Mouse (Mus musculus) kidney, embryonic 16.5 days (tissue): ENCODE data around the gene Trpm4. TPM values are rescaled to one million over a fixed set of nuclear protein-coding genes. Genes with fewer than 3 reads are reported as not detected.
"Not testable (repeated sequence)": the region's sequence is repeated elsewhere in the genome, so short reads cannot be mapped to it uniquely, and the experiment has no call there.

Source experiments
- ATAC-seq: fragments of 200-750 bp; cut with Nextera tagmentation; 2 replicates; pipeline ENCODE4 v1.8.0; 2017; ENCODE audit warnings: moderate TSS enrichment; ENCODE audit not compliant: low FRiP score, low TSS enrichment
- H3K27ac ChIP-seq: fragments of 300-500 bp; sonication (generic); 2 replicates; pipeline ENCODE4 v1.5.1; 2014; ENCODE audit warnings: low read length
- H3K27me3 ChIP-seq: fragments of 300-500 bp; sonication (generic); 2 replicates; pipeline ENCODE4 v1.6.1; 2014; ENCODE audit warnings: low read length, control low read depth, mixed read lengths; ENCODE audit not compliant: insufficient read depth
- H3K36me3 ChIP-seq: fragments of 300-500 bp; sonication (generic); 2 replicates; pipeline ENCODE4 v1.6.1; 2014; ENCODE audit warnings: low read length, control low read depth, mixed read lengths; ENCODE audit not compliant: insufficient read depth
- H3K4me1 ChIP-seq: fragments of 300-500 bp; sonication (generic); 2 replicates; pipeline ENCODE4 v1.6.1; 2014; ENCODE audit warnings: low read length, control low read depth, mixed read lengths; ENCODE audit not compliant: insufficient read depth
- H3K4me2 ChIP-seq: fragments of 300-500 bp; sonication (generic); replicated peaks from 2 replicates; pipeline ENCODE4 v1.6.1; 2014; ENCODE audit warnings: low read depth, low read length
- H3K4me3 ChIP-seq: fragments of 300-500 bp; sonication (generic); 2 replicates; pipeline ENCODE4 v1.5.1; 2014; ENCODE audit warnings: mild to moderate bottlenecking, low read length
- H3K9ac ChIP-seq: fragments of 300-500 bp; sonication (generic); replicated peaks from 2 replicates; pipeline ENCODE4 v1.6.1; 2014; ENCODE audit warnings: low read length
- H3K9me3 ChIP-seq: fragments of 300-500 bp; sonication (generic); 2 replicates; pipeline ENCODE4 v1.6.1; 2016; ENCODE audit warnings: low read length, control low read depth
- WGBS: fragments of 180-500 bp; shearing (Covaris S2); extraction: QIAGEN DNeasy Blood & Tissue Kit; methylation state at CpG from one replicate; pipeline ENCODE4 v1.1.7; 2014; 5-methylcytosine and 5-hydroxymethylcytosine counted together
- polyA plus RNA-seq: library from polyadenylated mRNA; unstranded; fragments of >200 nt; fragmentation: Nextera tagmentation; extraction: Ambion mirVana; gene quantifications from 2 replicates; pipeline ENCODE4 v1.2.1, GENCODE M21; 2015

Gene Trpm4
- polyA plus RNA-seq, 1 experiment from 2014 or later = 23.6 TPM

DNA sequence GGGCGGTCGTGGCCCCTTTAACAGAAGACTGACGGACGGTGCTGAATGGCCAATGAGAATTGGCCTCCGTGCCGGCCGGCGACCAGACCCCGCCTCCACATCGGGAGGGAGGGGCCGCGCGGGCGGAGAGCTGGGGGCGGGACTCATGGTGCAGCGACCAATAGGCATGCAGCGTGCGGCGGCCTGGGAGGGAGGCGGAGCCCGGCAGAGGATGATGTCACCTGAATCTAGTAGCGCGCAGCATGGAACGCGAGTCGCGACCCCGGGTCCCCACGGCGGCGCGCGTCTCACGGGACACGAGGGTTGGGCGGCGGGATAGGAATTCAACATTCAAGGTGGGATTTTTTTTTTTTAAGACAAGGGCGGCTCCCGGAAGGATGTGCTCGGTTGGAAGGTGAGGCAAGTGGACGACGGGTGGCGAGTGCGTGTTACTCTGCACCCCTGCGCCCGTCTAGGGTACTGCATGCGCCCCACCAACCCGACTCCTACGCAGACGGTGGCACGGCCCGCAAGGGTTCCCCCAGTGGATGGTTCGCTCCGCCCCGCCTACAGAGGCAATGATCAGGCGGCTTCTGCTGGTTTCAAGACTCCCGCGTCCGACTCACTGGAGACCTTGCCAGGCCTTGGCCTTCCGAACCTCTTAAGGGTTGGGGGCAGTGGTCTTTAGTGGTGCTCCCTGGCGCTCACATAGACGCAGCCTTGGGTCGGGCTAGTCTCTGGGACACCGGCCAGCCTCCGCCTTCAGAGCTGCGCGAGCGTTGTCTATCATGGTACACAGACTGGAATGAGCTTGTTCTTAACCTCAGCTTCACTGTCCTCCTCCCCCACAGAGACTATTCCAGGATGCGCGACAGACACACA is 33.7 kb upstream of the Trpm4 start:
- Histone ChIP-seq H3K27me3 (peaks cover 57% of the 10 kb centered on the region), H3K4me2 (peak overlapping the region; percentile 98), H3K27ac (peak overlapping the region; percentile 43; the same call in 1 of the 2 replicates)

DNA sequence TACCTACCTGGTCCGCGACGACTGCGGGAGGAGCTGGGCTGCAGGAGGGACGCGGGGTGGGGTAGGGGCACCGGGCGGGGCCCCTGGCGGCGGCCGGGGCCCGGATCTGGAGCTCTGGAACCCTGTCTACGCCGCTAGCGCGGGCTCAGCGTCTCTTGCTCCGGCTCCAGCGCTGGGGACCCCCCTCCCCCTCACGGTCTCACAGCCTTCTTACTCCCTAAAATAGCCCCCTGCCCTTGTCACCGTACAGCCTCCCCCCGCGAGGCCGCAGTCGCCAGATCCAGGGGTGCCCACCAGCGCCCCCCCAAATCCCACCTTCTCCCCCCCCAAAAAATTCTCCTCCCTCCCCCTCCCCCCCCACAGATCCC is 33.1 kb upstream of the Trpm4 start, which contains the start of gene Ppfia3:
Gene Ppfia3, minus strand, starts transcription at position 368 of the 368 bp plus-strand sequence.
- H3K4me2 ChIP-seq = peak within 1 kb of the TSS; percentile 98
- 2% methylated on average over 16 of the region's 26 CpGs for WGBS
- ATAC-seq = peak; percentile 5; the same call in 1 of the 2 replicates
- peaks cover 33% of the 10 kb centered on the region for H3K4me1 ChIP-seq
- H3K9ac ChIP-seq = peak within 1 kb of the TSS; percentile 67
- no peaks in the 10 kb centered on the region for H3K9me3 ChIP-seq
- H3K27ac ChIP-seq = peak within 1 kb of the TSS; percentile 43; the same call in 1 of the 2 replicates
- peak within 1 kb of the TSS; percentile 60 for H3K4me3 ChIP-seq
- H3K27me3 ChIP-seq = peaks cover 63% of the 10 kb centered on the region
- no peaks in the 10 kb centered on the region for H3K36me3 ChIP-seq

More for the DNA sequence above, 33.7 kb upstream of the Trpm4 start:
- no peaks in the 10 kb centered on the region for H3K9me3 ChIP-seq
- WGBS = under 1% methylated on average over 70 of the region's 70 CpGs
- H3K4me1 ChIP-seq = peaks cover 28% of the 10 kb centered on the region
- peak overlapping the region; percentile 67 for H3K9ac ChIP-seq
- H3K36me3 ChIP-seq = no peaks in the 10 kb centered on the region; the same call in 1 of the 2 replicates
- peak; percentile 79 for ATAC-seq
- peak overlapping the region; percentile 60 for H3K4me3 ChIP-seq

DNA sequence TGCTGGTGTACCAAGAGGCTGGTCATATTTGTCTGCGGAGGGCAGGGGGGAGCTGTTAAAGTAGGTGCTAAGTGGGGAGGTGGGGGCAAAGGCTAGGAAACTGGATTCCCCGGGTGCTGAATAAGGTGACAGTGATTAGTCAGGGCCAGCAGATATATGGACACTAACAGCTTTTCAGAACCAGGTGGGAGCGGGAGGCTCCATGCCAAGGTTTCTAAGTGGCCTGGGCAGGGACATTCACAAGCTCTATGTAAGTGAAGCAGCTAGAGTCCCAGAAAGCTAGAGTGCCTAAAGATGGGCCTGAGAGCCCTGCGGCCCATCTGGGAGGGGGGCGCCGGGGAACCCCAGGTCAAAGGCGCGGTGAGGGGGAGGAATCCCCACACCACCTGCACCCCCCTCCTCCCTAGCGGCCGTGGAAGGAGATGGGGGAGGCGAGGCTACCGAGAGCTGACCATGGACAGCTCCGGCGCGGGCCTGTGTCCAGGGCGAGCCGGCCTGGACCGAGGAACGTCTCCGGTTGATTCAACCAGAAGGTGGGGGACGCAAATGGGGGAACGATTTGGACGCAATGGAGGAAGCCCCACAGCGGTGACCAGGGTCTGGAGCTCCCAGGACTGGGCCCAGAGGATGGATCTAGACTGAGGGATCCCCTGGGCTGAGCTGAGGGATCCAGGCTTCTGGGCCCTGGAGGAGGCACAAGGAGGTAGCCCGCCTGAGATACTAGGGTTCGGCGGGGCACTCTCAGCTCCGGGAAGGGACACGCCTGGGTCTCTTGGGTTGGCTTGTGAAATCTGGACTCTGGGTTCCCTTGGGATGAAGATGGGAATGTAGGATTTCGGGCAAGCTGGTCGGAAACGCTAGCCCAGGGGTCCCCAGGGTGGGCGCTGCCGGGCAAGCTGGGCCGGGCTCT is 32.4 kb upstream of the Trpm4 start:
- no peaks in the 10 kb centered on the region for H3K9me3 ChIP-seq
- no peak for ATAC-seq
- peak overlapping the region; percentile 67 for H3K9ac ChIP-seq
- peak overlapping the region; percentile 60 for H3K4me3 ChIP-seq
- H3K27me3 ChIP-seq = peaks cover 66% of the 10 kb centered on the region
- no peak overlapping the region for H3K27ac ChIP-seq
- peaks cover 33% of the 10 kb centered on the region for H3K4me1 ChIP-seq
- WGBS = 4% methylated on average over 34 of the region's 35 CpGs
- H3K36me3 ChIP-seq = no peaks in the 10 kb centered on the region
- H3K4me2 ChIP-seq = peak overlapping the region; percentile 98

DNA sequence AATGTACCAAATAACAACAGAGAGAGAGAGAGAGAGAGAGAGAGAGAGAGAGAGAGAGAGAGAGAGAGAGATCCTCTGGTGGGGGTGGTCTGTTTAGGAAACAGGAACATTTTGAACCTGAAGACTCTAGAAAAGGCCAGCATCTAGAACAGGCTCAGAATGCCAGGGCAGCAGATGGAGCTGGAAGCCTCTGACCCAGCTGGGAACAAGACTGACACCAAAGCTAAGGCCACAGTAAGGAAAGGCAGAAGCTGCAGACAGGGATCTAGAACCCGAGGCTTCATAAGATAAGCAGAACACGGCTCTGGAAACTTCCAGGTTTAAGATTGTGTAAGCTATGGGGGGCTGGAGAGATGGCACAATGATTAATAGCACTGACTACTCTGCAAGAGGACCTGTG is 30.4 kb upstream of the Trpm4 start:
- 90% methylated on average over 2 of the region's 2 CpGs for WGBS
- no peak for ATAC-seq
- H3K9ac ChIP-seq = no peak overlapping the region
- H3K27ac ChIP-seq = no peak overlapping the region
- peaks cover 23% of the 10 kb centered on the region for H3K4me1 ChIP-seq
- no peak overlapping the region for H3K4me2 ChIP-seq
- no peaks in the 10 kb centered on the region for H3K36me3 ChIP-seq
- peaks cover 69% of the 10 kb centered on the region for H3K27me3 ChIP-seq
- no peaks in the 10 kb centered on the region for H3K9me3 ChIP-seq
- H3K4me3 ChIP-seq = no peak overlapping the region

GRCm38 (mm10) chr7:45362801-45363200 is 29.2 kb upstream of the Trpm4 start:
- H3K4me1 ChIP-seq = peaks cover 19% of the 10 kb centered on the region
- no peak for ATAC-seq
- H3K4me2 ChIP-seq = no peak overlapping the region
- WGBS = 5% methylated on average over 13 of the region's 13 CpGs
- H3K36me3 ChIP-seq = no peaks in the 10 kb centered on the region
- no peak overlapping the region for H3K4me3 ChIP-seq
- H3K9ac ChIP-seq = no peak overlapping the region
- no peak overlapping the region for H3K27ac ChIP-seq
- H3K9me3 ChIP-seq = no peaks in the 10 kb centered on the region
- H3K27me3 ChIP-seq = peaks cover 62% of the 10 kb centered on the region

- ATAC-seq = peak; percentile 89
- peak overlapping the region; percentile 45 for H3K4me3 ChIP-seq
- no peaks in the 10 kb centered on the region for H3K36me3 ChIP-seq
- peak overlapping the region; percentile 58 for H3K4me2 ChIP-seq
- H3K4me1 ChIP-seq = peaks cover 11% of the 10 kb centered on the region
- no peak overlapping the region for H3K27ac ChIP-seq
- peak overlapping the region; percentile 42; the same call in 1 of the 2 replicates for H3K9ac ChIP-seq
- H3K9me3 ChIP-seq = no peaks in the 10 kb centered on the region
- H3K27me3 ChIP-seq = peaks cover 60% of the 10 kb centered on the region
- WGBS = under 1% methylated on average over 43 of the region's 43 CpGs
Observed at GRCm38 (mm10) chr7:45361243-45361804, 27.7 kb upstream of the Trpm4 start.

DNA sequence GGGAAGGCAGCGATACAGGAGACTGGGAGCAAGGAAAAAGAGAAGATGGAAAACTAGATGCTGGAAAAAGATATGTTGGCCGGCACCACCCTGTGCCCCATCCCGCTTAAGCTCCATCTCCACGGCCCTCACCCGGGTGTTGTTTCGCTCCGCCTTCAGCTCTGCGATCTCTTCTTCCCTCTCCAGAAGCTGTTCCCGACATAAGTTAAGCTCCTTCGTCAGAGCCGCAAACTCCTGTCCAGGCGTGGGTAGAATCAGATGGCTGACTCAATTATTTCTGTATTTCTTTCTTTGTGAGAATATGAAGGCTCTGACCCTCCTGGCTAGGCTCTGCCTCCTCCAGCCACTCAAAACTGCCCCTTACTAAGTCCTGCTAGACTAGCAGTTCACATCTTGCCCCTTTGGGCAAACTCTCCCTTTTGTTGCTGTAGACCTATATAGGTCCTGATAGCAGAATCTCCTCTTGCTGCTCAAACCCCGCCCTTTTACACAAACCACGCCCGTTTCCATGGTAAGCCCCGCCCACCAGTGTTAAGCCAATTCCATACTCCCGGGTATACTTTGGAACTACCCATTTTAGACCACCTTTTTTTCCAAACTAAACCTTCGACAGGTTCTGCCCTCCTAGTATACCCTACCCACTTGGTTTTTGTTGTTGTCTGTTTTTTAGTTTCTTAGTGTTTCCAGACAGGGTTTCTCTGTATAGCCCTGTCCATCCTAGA is 27.0 kb upstream of the Trpm4 start:
- H3K36me3 ChIP-seq = no peaks in the 10 kb centered on the region
- peaks cover 53% of the 10 kb centered on the region for H3K27me3 ChIP-seq
- no peaks in the 10 kb centered on the region for H3K9me3 ChIP-seq
- no peak overlapping the region; the same call in 1 of the 2 replicates for H3K4me3 ChIP-seq
- no peak overlapping the region for H3K4me2 ChIP-seq
- ATAC-seq = no peak
- H3K9ac ChIP-seq = no peak overlapping the region
- no peak overlapping the region for H3K27ac ChIP-seq
- 51% methylated on average over 18 of the region's 18 CpGs for WGBS
- H3K4me1 ChIP-seq = peaks cover 6% of the 10 kb centered on the region; the same call in 1 of the 2 replicates

GRCm38 (mm10) chr7:45359081-45359480 is 25.5 kb upstream of the Trpm4 start:
- not testable (repeated sequence) for H3K9ac ChIP-seq, H3K27ac ChIP-seq, H3K9me3 ChIP-seq, ATAC-seq, H3K4me3 ChIP-seq, H3K36me3 ChIP-seq, H3K4me1 ChIP-seq, H3K4me2 ChIP-seq
- peaks cover 39% of the 10 kb centered on the region for H3K27me3 ChIP-seq
- WGBS = 69% methylated on average over 8 of the region's 11 CpGs

GRCm38 (mm10) chr7:45356087-45356486 is 22.5 kb upstream of the Trpm4 start:
- H3K27ac ChIP-seq = no peak overlapping the region
- 30% methylated on average over 13 of the region's 13 CpGs for WGBS
- ATAC-seq = peak; percentile 52
- no peak overlapping the region for H3K4me2 ChIP-seq
- H3K4me1 ChIP-seq = no peaks in the 10 kb centered on the region
- H3K9me3 ChIP-seq = no peaks in the 10 kb centered on the region
- H3K27me3 ChIP-seq = peaks cover 13% of the 10 kb centered on the region
- H3K4me3 ChIP-seq = no peak overlapping the region
- no peaks in the 10 kb centered on the region for H3K36me3 ChIP-seq
- no peak overlapping the region for H3K9ac ChIP-seq
